Mouse (Mus musculus) C2C12 (cell line): ENCODE measurements around the gene Ntrk3.

ENCODE experiments used
- CEBPB ChIP-seq: IDR thresholded peaks from one replicate; pipeline ENCODE4 v1.6.1; 2011; ENCODE audit warnings: low read depth, mild to moderate bottlenecking, control low read depth, moderate library complexity
- CTCF ChIP-seq: IDR thresholded peaks from one replicate; pipeline ENCODE4 v1.5.1; 2011; ENCODE audit not compliant: control insufficient read depth, insufficient read depth, insufficient read length
- FOSL1 ChIP-seq: IDR thresholded peaks from one replicate; pipeline ENCODE4 v1.8.0; 2011; ENCODE audit warnings: mild to moderate bottlenecking, low read length; ENCODE audit not compliant: poor library complexity, insufficient read depth, severe bottlenecking
- MAX ChIP-seq: IDR thresholded peaks from one replicate; pipeline ENCODE4 v1.6.1; 2011; ENCODE audit warnings: mild to moderate bottlenecking, control low read depth
- MYOG ChIP-seq: IDR thresholded peaks from one replicate; pipeline ENCODE4 v1.6.1; 2011; ENCODE audit not compliant: control insufficient read depth, insufficient read length; ENCODE audit errors: extremely low read depth
- USF1 ChIP-seq: IDR thresholded peaks from one replicate; pipeline ENCODE4 v1.6.1; 2011; ENCODE audit warnings: low read depth, mild to moderate bottlenecking, control low read depth, moderate library complexity

DNA sequence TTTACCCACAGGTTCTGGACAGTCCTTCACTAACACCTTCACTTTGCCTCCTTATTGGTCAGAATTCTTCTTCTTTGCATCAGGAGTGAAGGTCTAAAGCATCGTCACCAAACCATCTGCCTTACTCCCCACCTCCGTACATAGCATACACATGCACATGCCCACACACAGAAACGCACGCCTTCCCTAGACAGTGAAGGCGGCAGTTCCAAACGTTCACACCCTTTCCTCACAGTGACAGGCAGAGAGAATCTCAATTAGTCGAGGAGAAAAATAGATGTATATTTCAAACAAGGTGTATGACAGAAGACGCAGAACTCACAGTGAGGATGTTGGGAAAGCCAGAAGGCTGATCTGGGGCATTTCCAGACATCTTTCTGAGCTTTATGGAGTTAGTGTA is 6.4 kb downstream of the Ntrk3 start:
- no peak for TF ChIP-seq CTCF
- no peak for TF ChIP-seq CEBPB
- no peak for TF ChIP-seq USF1
- TF ChIP-seq MAX, result no peak
- no peak for TF ChIP-seq MYOG
- TF ChIP-seq FOSL1, result no peak
